Mouse (Mus musculus): ENCODE results near the gene Olfr857. TPM values are rescaled to one million over a fixed set of nuclear protein-coding genes. Genes with fewer than 3 reads are reported as not detected.

Olfr857 gene
- not detected in 2 replicates for polyA plus RNA-seq (2015; fragmentation: Nextera tagmentation; extraction: Ambion mirVana)

GRCm38 (mm10) chr9:19709133-19709532, at the start of gene Olfr857:
TSS of gene Olfr857 (plus strand) at chr9:19709433.

Other genes with a start within 250 kb of the Olfr857 start
- gene Olfr850, start 231.2 kb upstream of the Olfr857 start, polyA plus RNA-seq (2015; fragmentation: Nextera tagmentation; extraction: Ambion mirVana), result not detected in 2 replicates
- not detected in 2 replicates for gene Olfr851, start 216.1 kb upstream of the Olfr857 start, polyA plus RNA-seq (2015; fragmentation: Nextera tagmentation; extraction: Ambion mirVana)
- not detected in 2 replicates for gene Olfr853, start 168.4 kb upstream of the Olfr857 start, polyA plus RNA-seq (2015; fragmentation: Nextera tagmentation; extraction: Ambion mirVana)
- gene Olfr854, start 142.1 kb upstream of the Olfr857 start, polyA plus RNA-seq (2015; fragmentation: Nextera tagmentation; extraction: Ambion mirVana), result not detected in 2 replicates
- not detected in 2 replicates for gene Olfr855, start 126.8 kb upstream of the Olfr857 start, polyA plus RNA-seq (2015; fragmentation: Nextera tagmentation; extraction: Ambion mirVana)
- gene Zfp317, start 87.3 kb upstream of the Olfr857 start, polyA plus RNA-seq (2015; fragmentation: Nextera tagmentation; extraction: Ambion mirVana), result 11.2 and 12.9 TPM in 2 replicates
- not detected in 2 replicates for gene Olfr58, start 70.8 kb downstream of the Olfr857 start, polyA plus RNA-seq (2015; fragmentation: Nextera tagmentation; extraction: Ambion mirVana)
- gene Olfr859, start 95.5 kb downstream of the Olfr857 start, polyA plus RNA-seq (2015; fragmentation: Nextera tagmentation; extraction: Ambion mirVana), result not detected in 2 replicates
- not detected in 2 replicates for gene Olfr860, start 140.3 kb downstream of the Olfr857 start, polyA plus RNA-seq (2015; fragmentation: Nextera tagmentation; extraction: Ambion mirVana)
- gene Olfr862, start 178.6 kb downstream of the Olfr857 start, polyA plus RNA-seq (2015; fragmentation: Nextera tagmentation; extraction: Ambion mirVana), result not detected in 2 replicates
- gene Olfr77, start 207.4 kb downstream of the Olfr857 start, polyA plus RNA-seq (2015; fragmentation: Nextera tagmentation; extraction: Ambion mirVana), result 0.19 and 0.22 TPM in 2 replicates